Mouse (Mus musculus) embryonic facial prominence, embryonic 11.5 days (tissue): ENCODE measurements around the gene Creb1. TPM values are rescaled to one million over a fixed set of nuclear protein-coding genes. Genes with fewer than 3 reads are reported as not detected.

Source experiments
- ATAC-seq: fragments of 200-750 bp; cut with Nextera tagmentation; replicated peaks from 2 replicates; pipeline ENCODE4 v1.8.0; 2017; ENCODE audit warnings: low read depth; ENCODE audit not compliant: insufficient number of reproducible peaks, low FRiP score, low TSS enrichment
- DNase-seq: peaks from one replicate; pipeline ENCODE4 v3.0.0-alpha.2; 2015; ENCODE audit warnings: low spot score
- H3K27ac ChIP-seq: fragments of 300-500 bp; sonication (generic); replicated peaks from 2 replicates; pipeline ENCODE4 v1.5.1; 2014; ENCODE audit warnings: mild to moderate bottlenecking, low read depth, low read length, control low read depth
- H3K27me3 ChIP-seq: fragments of 300-500 bp; sonication (generic); 2 replicates; pipeline ENCODE4 v1.6.1; 2014; ENCODE audit warnings: mild to moderate bottlenecking, low read length, moderate library complexity, mixed read lengths; ENCODE audit not compliant: control insufficient read depth, insufficient read depth
- H3K36me3 ChIP-seq: fragments of 300-500 bp; sonication (generic); replicated peaks from 2 replicates; pipeline ENCODE4 v1.6.1; 2014; ENCODE audit warnings: low read depth, mild to moderate bottlenecking, low read length, moderate library complexity, mixed read lengths; ENCODE audit not compliant: control insufficient read depth, insufficient read depth
- H3K4me1 ChIP-seq: fragments of 300-500 bp; sonication (generic); 2 replicates; pipeline ENCODE4 v1.6.1; 2014; ENCODE audit warnings: low read length, mixed read lengths; ENCODE audit not compliant: control insufficient read depth, insufficient read depth
- H3K4me2 ChIP-seq: fragments of 300-500 bp; sonication (generic); 2 replicates; pipeline ENCODE4 v1.6.1; 2014; ENCODE audit warnings: low read depth, mild to moderate bottlenecking, control low read depth, low read length, moderate library complexity
- H3K4me3 ChIP-seq: fragments of 300-500 bp; sonication (generic); 2 replicates; pipeline ENCODE4 v1.5.1; 2014; ENCODE audit warnings: low read depth, low read length, control low read depth
- H3K9ac ChIP-seq: fragments of 300-500 bp; sonication (generic); replicated peaks from 2 replicates; pipeline ENCODE4 v1.6.1; 2014; ENCODE audit warnings: mild to moderate bottlenecking, control low read depth, low read length
- H3K9me3 ChIP-seq: fragments of 300-500 bp; sonication (generic); replicated peaks from 2 replicates; pipeline ENCODE4 v1.6.1; 2016; ENCODE audit warnings: mild to moderate bottlenecking, low read length, inconsistent platforms, mixed read lengths; ENCODE audit not compliant: control insufficient read depth
- WGBS: fragments of 180-500 bp; shearing (Covaris S2); extraction: QIAGEN DNeasy Blood & Tissue Kit; methylation state at CpG from one replicate; pipeline ENCODE4 v1.1.7; 2014; 5-methylcytosine and 5-hydroxymethylcytosine counted together
- polyA plus RNA-seq: library from polyadenylated mRNA; unstranded; fragments of >200 nt; fragmentation: Nextera tagmentation; extraction: Ambion mirVana; gene quantifications from 2 replicates; pipeline ENCODE4 v1.2.1, GENCODE M21; 2014

Gene Creb1
- polyA plus RNA-seq, 1 experiment from 2014 or later: 63.8 TPM

DNA sequence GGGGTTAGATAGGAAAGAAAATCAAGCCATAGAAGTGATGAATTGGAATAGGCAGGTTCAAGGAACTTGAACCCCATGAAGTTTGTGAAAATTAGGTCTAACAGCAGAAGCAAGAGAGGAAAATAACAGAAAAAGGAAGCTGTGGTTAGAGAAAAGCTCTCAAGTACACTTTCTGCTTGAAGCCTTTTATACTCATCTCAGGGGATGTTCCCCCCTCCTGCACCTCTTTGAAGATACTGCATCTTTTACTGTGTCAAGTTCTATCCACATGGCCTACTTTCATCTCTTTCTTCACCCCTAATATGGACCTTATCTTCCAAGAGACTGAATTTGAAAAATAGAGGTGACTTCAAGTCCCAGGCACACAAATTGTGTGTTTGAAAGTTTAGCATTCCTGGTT is 4.8 kb upstream of the Creb1 start:
- Histone ChIP-seq H3K27ac (no peak overlapping the region), H3K4me3 (no peak overlapping the region), H3K4me2 (no peak overlapping the region), H3K4me1 (no peaks in the 10 kb centered on the region), H3K9me3 (no peaks in the 10 kb centered on the region), H3K9ac (no peak overlapping the region), H3K36me3 (no peaks in the 10 kb centered on the region; the same call in 1 of the 2 replicates), H3K27me3 (no peaks in the 10 kb centered on the region)
- DNase-seq (no peak), ATAC-seq (no peak)

DNA sequence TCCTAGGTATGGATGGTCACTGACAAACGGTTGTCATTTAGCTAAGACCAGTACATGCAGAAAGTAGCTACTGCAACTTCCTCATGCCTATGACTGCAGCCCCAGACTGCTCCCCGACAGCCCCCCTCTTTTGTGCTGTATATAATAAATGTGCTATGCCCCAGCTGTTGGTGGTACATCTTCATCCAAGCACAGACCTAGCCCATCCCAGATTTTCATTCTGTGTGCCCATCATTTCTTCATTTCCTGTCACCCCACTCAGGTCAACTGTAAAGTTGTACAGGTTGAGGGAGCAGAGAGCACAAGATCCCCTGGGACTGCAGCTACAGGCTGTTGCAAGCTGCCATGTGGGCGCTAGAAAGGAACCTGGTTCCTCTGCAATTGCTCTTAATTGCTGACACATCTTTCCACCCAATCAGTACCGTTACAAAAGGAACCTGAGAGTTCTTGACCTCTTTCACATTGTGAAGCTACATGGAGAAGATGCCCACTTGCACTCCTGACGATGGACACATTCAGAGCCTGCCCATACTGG is 2.6 kb upstream of the Creb1 start:
- ATAC-seq: no peak
- no peaks in the 10 kb centered on the region for H3K9me3 ChIP-seq
- H3K4me1 ChIP-seq: no peaks in the 10 kb centered on the region
- no peak for DNase-seq
- H3K27me3 ChIP-seq: no peaks in the 10 kb centered on the region
- no peak overlapping the region for H3K4me3 ChIP-seq
- H3K36me3 ChIP-seq: no peaks in the 10 kb centered on the region; the same call in 1 of the 2 replicates
- H3K27ac ChIP-seq: no peak overlapping the region
- no peak overlapping the region for H3K4me2 ChIP-seq
- no peak overlapping the region for H3K9ac ChIP-seq
- WGBS: 84% methylated on average over 5 of the region's 5 CpGs

DNA sequence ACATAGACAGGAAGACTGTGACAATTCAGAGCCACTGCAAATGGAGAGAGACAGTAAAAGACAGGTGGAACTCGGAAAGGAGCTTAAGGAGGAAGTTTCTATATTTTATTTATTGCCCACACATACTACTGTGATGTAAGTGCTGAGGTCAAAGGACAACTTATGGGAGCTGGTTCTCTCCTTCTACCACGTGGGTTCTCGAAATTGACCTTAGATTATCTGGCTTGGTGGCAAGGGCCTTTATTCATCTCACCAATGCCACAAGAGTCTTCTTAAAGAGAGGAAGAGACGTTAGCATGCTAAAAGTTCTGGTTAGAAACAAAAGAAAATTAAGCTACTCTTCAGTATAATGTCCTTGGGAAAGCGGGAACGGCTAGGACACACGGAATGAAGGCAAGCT is 897 bp upstream of the Creb1 start:
- Histone ChIP-seq H3K36me3 (no peaks in the 10 kb centered on the region; the same call in 1 of the 2 replicates), H3K4me1 (no peaks in the 10 kb centered on the region), H3K4me3 (peak overlapping the region; percentile 85), H3K9ac (peak overlapping the region; percentile 99), H3K27me3 (no peaks in the 10 kb centered on the region), H3K4me2 (peak overlapping the region; percentile 56), H3K9me3 (no peaks in the 10 kb centered on the region), H3K27ac (no peak overlapping the region)
- ATAC-seq: no peak
- WGBS: 31% methylated on average over 7 of the region's 7 CpGs
- DNase-seq: no peak

DNA sequence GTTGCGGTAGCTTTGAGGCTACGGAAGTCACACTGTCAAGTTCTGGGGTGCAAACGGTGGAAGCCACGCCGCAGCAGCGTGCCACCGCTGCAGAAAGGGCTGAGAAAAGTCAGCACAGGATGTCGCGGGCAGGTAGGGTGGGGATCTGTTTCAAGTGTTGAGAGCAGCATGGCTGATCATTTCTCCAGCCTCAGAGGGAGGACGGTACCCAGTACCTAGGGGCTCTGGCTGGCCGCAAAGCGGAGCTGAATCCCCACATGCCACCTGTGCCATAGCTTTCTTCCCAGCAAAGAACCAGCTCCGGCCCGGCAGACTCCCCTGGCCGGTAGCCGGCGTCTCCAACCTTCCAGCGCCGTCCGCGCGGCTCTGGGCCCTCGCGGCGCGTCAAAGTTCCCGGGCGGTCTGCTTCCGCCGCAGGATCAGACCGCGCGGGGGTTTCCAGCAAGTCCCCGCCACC is 350 bp upstream of the Creb1 start:
- Histone ChIP-seq H3K9ac (peak overlapping the region; percentile 99), H3K4me2 (peak overlapping the region; percentile 56), H3K27ac (peak overlapping the region; percentile 100), H3K4me3 (peak overlapping the region; percentile 85), H3K4me1 (no peaks in the 10 kb centered on the region), H3K36me3 (no peaks in the 10 kb centered on the region; the same call in 1 of the 2 replicates), H3K27me3 (no peaks in the 10 kb centered on the region), H3K9me3 (no peaks in the 10 kb centered on the region)
- ATAC-seq (peak; percentile 71), DNase-seq (no peak)
- WGBS: under 1% methylated on average over 34 of the region's 34 CpGs

DNA sequence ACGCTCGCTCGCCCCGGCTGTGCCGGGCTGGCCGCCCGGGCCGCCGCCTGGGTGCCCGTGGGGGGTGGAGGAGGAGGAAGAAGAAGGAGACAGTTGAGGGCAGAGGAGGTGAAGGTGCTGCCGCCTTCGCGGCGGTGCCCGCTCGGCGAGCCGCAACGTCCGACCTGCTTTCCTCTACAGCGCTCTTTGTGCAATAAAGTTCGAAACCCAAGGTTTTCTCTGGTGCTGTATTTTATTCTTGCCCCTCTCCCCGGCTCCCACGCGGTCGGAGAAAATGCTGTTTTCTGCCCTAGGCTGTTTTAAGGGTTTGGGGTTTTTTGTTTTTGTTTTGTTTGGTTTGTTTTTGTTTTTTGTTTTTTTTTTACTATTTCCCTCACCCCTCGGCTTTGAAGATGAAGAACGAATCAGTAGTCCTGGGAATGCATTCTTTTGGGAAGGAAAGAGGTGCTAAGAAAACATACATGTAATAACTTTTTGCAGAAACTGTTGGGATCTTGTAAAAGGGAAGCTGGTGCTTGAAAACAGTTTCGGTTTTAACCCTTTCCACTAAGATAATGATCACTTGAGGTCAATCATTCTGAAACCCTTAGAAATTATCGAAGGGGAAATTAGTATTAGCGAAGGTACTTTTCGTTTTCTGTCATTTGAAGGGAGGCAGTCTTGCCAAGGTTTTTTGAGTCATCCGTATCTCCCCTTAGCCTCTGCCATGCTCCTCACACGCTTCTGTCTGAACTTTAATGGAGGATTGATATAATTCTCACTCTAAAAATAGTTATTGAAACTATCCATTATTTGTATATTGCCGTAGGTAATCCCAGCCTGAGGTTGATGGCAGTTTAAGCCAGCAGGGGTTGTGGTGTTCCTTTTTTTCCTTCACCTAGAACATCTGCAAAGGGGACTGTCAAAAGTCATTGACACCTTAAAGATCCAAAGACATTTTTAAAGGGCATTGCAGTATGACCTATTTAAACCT is 1.3 kb downstream of the Creb1 start:
- Histone ChIP-seq H3K27me3 (no peaks in the 10 kb centered on the region), H3K9me3 (no peaks in the 10 kb centered on the region), H3K9ac (peak overlapping the region; percentile 99), H3K36me3 (no peaks in the 10 kb centered on the region), H3K4me1 (no peaks in the 10 kb centered on the region), H3K4me2 (peak overlapping the region; percentile 30), H3K4me3 (peak overlapping the region; percentile 85), H3K27ac (peak overlapping the region; percentile 100)
- ATAC-seq (no peak), DNase-seq (peak; percentile 49)
- 1% methylated on average over 35 of the region's 35 CpGs for WGBS

DNA sequence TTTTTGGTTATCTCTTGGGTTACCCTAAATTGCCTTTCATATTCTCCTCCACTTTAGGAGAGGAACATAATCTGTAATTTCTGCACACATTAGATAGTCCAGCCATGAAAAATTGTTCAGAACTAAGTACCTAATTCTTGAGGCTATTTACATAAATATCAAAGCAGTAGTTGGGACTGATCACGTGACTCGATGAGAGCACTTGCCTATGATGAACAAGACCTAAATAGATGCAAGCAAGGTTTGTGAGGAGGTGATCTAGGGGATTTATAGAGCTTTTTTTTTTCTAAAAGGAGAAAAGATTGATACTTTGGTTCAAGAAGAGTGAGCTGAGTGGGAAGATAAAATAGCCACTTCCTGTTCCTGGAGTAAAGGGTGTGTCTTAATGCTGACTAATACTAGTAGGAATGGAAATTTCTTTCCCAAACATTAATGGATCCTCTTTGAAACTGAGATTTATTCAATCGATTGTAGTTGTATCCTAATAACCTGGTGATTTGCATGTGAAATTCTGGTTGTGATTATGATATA is 6.5 kb downstream of the Creb1 start:
- no peaks in the 10 kb centered on the region for H3K9me3 ChIP-seq
- H3K4me3 ChIP-seq: no peak overlapping the region
- no peak for DNase-seq
- no peak overlapping the region for H3K27ac ChIP-seq
- H3K4me2 ChIP-seq: no peak overlapping the region
- WGBS: 96% methylated on average over 3 of the region's 3 CpGs
- ATAC-seq: no peak
- no peaks in the 10 kb centered on the region for H3K4me1 ChIP-seq
- H3K36me3 ChIP-seq: no peaks in the 10 kb centered on the region
- no peak overlapping the region for H3K9ac ChIP-seq
- H3K27me3 ChIP-seq: no peaks in the 10 kb centered on the region

DNA sequence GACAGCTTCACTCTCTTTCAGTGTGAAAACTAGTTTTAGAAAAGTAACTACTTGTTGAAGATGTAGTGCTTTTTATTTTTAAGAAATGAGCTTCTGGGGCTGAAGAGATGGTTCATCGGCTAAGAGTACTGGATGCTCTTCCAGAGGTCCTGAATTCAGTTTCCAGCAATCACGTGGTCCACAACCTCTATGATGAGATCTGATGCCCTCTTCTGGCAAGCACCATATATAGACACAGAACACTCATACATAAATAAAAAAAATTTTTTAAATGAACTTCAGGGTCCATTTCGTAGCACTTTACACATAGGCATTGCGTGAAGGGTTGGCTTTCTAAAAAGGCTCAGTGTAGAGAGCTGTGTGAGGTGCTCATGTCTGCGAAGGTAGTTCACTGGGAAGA is 11.3 kb downstream of the Creb1 start:
- ATAC-seq (no peak), DNase-seq (no peak)
- no peak overlapping the region for H3K27ac ChIP-seq
- no peaks in the 10 kb centered on the region for H3K36me3 ChIP-seq
- 89% methylated on average over 5 of the region's 5 CpGs for WGBS
- no peak overlapping the region for H3K4me3 ChIP-seq
- no peak overlapping the region for H3K9ac ChIP-seq
- H3K9me3 ChIP-seq: no peaks in the 10 kb centered on the region
- H3K4me1 ChIP-seq: no peaks in the 10 kb centered on the region
- H3K4me2 ChIP-seq: no peak overlapping the region
- no peaks in the 10 kb centered on the region for H3K27me3 ChIP-seq

DNA sequence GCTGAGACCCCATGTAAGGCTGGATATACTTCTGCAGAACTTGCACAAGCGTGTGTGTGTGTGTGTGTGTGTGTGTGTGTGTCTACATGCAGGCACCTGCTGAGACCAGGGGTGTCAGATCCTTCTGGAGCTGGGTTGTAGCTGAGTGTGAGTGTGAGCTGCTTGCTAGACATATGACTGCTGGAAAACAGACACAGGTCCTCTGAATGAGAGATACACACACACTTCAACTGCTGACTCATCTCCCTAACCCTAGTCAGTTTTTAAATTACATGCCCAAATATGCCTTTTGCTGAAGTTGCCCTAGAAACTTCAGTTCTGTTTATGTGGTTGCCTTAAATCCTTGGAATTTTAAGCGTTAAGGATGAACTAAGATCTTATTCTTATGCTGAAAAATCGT is 13.6 kb downstream of the Creb1 start:
- no peaks in the 10 kb centered on the region for H3K9me3 ChIP-seq
- DNase-seq (no peak), ATAC-seq (no peak)
- no peak overlapping the region for H3K4me3 ChIP-seq
- H3K4me1 ChIP-seq: no peaks in the 10 kb centered on the region
- H3K4me2 ChIP-seq: no peak overlapping the region
- H3K9ac ChIP-seq: no peak overlapping the region
- H3K27ac ChIP-seq: no peak overlapping the region
- no peaks in the 10 kb centered on the region for H3K27me3 ChIP-seq
- no peaks in the 10 kb centered on the region; the same call in 1 of the 2 replicates for H3K36me3 ChIP-seq
- WGBS: 91% methylated on average over 3 of the region's 3 CpGs
